Mouse (Mus musculus) skeletal muscle tissue, adult 2 months (tissue): ENCODE data around the gene Tas2r116.

Source experiments
- DNase-seq: peaks from one replicate; pipeline ENCODE4 v3.0.0-alpha.2; 2012; ENCODE audit warnings: low read depth, low spot score

Gene Tas2r116

DNA sequence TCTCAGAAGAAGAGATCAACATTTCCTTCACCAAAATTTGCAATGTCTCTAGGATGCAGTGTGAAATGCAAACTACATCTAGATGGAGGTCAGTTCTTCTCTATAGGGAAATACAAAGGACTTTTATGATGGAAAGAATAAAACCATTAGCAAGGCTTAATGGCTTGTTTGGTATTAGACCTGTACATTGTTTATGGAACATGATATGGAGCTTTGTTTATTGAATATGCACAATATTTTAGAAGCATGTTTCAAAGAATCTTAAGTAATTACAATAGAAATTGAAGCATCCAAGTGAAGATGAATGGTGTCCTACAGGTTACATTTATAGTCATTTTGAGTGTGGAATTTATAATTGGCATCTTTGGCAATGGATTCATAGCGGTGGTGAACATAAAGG is at the start of gene Tas2r116:
Gene Tas2r116, plus strand, starts transcription at position 301 of the 400 bp plus-strand sequence.
- DNase-seq = no peak

DNA sequence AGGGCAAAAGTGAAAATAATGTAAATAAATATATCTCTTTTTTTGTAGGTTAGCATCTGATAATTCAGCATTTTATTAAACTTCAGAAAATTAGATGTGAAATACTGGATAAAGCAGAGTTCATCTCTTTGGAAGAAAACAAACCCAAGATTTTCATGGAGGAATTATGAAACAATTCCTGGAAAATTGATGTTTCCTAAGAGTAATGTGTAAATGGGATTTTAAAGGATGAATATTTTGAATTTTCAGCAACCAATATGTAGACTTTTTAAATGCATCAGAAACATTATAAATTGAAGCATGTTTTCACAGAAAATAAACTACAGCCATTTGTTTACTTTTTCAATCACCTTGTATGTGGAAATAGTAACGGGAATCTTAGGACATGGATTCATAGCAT is 8.4 kb upstream of the Tas2r116 start, which contains the start of gene Tas2r123:
Gene Tas2r123, plus strand, starts transcription at position 301 of the 400 bp plus-strand sequence.
- no peak for DNase-seq

DNA sequence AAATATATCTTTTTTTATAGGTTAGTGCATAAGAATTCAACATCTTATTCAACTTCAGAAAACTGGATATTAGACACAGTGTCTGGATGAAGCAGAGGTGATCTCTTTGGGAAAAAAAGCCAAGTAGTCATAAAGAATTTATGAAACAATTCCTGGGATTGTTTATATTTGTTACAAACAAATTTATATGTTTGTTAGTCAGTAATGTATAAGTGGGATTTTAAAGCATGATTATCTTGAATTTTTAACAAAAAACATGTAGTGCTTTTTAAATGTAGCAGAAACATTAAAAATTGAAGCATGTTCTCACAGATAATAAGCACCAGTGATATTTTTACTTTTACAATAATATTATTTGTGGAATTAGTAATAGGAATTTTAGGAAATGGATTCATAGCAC is 12.5 kb downstream of the Tas2r116 start, which contains the start of gene Tas2r110:
Gene Tas2r110, plus strand, starts transcription at position 301 of the 400 bp plus-strand sequence.
- DNase-seq = no peak

DNA sequence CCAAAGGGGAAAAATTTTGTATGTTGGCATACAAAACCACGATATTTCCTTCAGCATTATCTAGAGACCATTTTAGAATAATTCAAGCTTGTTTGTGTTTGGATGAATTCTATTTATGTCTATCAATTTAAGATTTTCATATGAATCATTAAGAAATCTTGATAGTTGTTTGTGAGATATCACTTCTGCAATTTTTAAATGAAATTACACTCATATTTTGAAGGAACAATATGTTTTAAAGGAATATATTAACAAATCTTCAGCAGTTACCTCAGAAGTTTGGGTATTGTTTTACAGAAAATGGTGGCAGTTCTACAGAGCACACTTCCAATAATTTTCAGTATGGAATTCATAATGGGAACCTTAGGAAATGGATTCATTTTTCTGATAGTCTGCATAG is 37.5 kb downstream of the Tas2r116 start, which contains the start of gene Tas2r113:
Gene Tas2r113, plus strand, starts transcription at position 301 of the 400 bp plus-strand sequence.
- no peak for DNase-seq
